Mouse (Mus musculus) CD4-positive helper T cell, adult 2 months (primary cell): ENCODE measurements at regions not wholly inside any gene's neighbourhood (a gene's known extent, or its start where the extent isn't known, plus 50 kb on each side); places are given as distances from the start of the nearest gene placed in this dataset.

Source experiments
- DNase-seq: peaks from one replicate; pipeline ENCODE4 v3.0.0-alpha.2; 2012; ENCODE audit warnings: low read depth, missing footprints, low spot score

DNA sequence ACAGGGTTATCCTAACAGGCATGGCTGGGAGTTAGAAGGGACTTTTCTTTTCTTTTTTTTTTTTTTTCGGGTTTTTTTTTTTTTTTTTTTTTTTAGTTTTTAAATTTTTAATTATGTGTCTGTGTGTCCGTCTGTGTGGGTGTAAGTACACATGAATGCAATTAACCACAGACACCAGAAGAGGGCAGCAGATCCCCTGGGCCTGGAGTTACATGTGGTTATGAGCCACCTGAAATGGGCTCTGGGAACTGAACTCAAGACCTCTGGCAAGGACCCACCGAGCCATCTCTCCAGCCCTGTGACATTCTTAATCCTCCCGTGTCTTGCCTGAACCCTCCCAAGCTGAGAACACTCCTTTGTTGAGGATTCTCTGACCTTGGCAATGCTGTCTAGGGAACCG, 157.0 kb downstream of the Zfp36l2 start:
- no peak for DNase-seq

DNA sequence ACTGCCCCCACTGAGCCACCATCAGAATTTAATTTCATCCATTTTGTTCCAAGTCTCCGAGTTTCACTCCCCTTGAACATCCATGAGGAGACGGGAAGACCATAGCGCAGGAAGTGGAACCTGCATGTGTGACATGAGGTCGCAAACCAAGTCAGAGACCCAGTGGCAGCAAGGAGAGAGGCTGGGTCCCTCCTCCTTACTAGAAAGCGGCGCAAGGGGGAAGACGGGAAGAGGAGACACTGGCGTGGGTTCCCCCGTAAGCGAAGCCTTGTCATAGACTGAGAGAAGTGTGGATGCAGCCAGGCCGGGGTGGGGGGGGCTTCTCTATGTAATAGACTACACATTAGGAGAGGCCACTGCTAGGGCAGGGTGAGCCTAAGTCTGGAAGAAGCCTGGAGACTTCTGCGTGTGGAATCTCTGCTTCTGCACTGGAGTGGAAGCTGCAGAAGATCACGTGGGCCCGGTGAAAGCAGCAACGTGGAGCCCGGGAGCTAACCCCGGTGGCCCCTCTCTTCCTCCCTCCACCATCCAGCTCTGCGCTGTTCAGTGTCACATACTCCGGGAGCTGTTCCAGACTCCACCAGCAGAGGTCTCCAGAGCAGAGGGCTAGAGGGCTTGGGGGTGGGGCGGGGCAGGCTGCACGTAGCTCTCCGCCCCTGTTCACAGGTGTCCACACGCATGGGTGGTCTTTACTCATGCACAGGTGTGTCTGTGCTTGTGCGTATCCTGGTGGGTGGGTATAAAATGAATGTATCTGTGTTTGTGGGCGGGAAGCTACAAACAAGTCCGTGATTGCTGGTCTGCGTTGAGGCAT, 159.4 kb downstream of the Zfp36l2 start:
- DNase-seq: peak; percentile 86

DNA sequence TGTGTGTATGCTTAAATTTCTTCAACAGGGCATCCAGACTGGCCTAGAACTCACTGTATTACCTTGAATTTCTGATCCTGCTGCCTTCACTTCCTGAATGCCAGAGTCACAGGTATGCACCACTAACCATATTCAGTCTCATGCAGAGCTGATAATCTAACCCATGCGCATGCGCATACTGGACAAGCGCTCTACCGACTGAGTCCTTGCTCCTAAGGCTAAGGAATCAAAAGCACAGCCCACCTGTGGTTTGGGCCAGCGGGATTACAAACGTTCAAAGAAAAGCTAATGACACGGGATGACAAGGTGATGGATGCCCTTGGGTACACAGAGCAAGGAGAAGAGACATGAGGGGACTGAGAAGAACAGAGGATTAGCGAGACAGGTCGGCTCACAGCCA, 160.5 kb downstream of the Zfp36l2 start:
- DNase-seq: no peak

DNA sequence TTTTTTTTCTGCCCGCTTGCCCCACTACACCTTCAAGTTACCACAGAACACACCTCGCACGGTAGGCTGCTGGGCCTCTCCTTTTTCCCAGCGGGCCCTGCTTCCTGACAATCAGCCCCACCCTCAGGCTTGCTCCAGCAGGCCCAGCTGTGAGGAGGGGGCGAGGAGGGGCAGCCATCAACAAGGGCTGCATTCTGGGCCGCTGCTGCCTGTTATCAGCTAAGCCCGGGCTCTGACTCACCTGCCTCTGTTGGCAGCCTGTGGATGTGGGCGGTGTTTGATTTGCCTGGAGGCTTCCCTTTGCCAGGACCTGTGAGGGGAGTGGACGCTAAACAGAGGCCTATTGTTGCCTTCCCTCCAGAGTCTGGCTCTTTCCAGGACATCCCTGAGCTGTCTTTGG, 161.6 kb downstream of the Zfp36l2 start:
- peak; percentile 62 for DNase-seq

DNA sequence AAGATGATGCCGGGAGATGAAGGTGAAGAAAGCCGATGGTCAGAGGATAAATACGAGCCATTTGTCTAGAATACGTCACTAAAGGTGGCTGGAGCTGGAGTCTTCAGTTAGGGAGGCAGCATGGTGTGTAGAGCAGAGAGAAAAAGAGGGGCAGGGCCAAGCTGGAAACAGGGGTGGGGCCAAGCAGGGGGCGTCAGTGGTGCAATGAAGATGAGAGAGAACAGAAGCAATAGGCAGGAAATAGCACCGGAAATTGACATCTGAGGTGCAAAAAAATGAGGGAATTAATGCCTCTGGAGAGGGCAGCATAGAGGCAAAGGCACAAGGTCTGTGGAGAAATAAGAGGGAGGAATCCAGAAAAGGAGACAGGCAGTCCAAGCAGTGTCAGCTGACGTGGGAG, 165.4 kb downstream of the Zfp36l2 start:
- peak; percentile 64 for DNase-seq

DNA sequence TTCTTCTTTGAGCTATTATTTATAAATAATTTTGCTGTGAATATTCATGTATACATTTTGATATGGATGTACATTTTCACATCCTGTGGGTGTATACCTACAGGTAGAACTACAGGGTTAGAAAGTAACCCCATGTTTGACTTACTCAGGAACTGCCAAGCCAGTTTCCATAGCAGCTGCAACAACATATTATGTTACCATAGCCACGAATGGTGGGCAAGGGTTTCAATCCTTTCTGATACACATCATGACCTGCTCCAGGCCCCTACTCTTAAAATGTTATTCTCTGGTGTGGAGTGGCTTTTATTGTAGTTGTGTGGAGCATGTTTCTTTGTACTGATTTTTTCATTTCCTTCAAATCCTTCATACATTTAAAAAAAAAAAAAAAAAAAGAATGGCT, 168.9 kb downstream of the Zfp36l2 start:
- peak; percentile 45 for DNase-seq

DNA sequence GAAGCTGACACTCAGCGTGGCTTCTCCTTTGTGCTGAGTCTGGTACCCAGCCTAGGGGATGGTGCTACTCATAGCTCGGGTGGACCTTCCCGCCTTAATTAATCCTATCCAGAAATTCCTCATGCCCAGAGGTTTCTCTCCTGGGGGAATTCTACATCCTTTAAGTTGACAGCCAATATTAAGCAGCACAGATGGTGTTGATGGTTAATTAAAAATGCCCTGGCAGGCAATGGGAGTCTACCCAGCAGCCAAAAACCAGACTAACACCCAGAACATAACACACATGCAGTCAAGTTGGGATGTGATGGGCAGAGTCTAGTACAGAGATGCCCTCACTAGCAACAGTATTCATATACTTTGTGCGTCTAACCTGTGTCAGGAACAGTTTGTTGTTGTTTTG, 169.9 kb downstream of the Zfp36l2 start:
- no peak for DNase-seq

DNA sequence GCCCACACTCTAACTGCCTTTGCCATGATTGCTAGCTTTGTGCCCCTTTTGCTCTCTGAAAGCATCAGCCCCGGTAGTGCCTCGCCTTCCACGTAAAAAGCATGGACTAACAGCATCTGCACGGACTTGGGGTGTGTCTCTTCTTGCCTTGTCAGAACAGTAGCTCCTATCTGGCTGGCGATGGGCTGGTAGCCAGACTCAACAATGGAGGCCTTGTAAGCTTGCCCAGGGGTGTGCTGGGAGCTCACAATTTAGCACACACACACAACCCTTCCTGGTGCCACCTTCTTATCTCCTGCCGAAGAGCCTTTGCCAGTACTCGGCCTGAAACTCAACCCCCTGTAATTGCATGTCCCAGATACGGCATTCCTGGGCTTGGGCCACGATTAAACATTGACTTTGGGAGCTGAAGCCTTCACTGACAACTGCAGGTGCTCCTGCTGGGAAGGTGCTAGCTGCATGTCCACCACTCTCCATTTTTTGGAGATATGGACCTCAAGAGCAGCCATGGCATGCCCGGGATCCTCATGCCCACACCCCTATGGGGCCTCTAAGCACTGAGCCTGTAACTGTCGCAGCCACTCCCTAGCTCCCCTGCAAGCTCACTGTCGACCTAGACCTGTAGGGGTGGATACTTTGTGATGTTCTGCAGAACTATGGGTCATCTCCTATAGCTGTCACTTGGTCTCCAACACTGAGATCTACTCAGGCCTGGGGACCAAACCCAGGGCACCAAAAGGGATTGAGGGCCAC, 166.7 kb upstream of the Haao start:
- DNase-seq: no peak

DNA sequence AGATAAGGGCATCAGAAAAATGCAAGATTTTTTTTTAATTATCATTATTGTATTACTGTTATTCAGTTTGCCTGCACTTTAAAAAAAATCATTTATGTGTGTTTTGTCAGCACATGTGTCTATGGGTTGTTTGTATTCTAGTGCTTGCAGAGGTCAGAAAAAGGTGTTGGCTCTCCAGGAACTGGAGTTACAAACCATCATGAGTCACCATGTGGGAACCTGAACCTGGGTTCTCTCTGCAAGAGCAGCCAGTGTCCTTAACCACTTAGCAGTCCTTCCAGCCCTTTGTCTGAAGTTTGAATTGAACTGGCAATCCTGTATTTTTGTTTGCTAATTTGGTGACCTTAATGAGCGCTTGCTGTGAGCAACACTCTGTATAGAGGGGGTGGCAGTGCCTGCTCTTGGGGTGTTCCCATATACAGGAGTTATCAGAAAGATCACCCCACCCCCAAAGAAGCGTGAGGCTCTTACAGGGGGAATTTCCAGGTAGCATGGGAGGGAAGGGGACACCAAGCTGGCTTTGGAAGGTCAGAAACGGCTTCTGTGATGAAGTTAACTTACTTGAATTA, 162.8 kb upstream of the Haao start:
- peak; percentile 17 for DNase-seq

DNA sequence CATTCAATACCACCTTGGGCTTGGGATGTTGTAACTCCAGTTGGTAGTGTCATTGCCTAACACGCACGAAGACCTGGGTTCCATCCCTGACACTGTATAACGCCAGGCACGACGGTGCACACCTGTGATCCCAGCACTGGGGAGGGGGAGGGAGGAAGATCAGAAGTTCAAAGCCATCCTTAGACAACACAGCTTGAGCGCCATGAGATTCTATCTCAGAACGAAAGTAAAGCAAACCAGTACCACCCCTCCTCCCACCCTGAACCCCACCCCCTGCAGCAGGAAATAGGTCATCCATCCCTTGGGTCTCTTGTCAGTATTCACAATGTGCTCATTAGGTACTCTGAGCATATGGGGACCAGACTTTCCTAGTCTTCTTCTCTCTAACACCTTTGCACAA, 162.2 kb upstream of the Haao start:
- DNase-seq: peak; percentile 68

DNA sequence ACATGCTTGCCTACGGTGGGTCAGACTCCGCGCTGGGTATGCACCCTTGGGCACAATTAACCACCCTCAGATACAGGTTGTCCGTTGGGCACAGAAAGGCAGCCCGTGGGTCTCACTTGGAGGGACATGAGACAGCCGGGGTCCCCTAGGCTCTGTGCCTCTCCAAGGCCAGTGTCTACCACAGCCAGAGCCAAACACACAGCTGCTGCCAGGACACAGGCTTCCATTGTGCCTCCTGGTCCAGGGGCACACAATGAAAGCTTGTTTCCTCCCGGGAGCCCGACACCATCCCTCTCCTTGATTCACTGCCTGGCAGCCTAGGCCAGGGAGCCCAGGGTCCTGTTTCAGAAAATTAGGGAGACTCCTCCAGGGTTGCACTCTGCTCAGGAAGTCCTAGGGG, 161.4 kb upstream of the Haao start:
- peak; percentile 1 for DNase-seq

DNA sequence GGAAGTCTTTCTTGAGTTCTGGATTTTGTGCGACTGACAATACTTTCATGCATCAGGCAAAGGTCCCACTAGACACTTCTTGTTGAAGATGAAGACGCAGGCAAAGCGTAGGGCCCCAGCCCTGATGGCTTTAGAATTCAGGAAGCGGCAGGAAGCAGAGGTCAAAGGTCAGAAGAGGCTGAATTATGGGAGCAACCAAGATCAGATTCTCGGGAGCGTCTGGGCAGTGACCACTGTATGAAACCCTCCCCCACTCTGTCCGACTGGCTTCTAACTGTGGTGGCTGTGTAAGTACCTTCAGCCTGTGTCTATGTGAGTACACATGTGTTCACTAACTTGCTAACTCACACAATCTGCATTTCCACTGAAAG, 160.9 kb upstream of the Haao start:
- no peak for DNase-seq

DNA sequence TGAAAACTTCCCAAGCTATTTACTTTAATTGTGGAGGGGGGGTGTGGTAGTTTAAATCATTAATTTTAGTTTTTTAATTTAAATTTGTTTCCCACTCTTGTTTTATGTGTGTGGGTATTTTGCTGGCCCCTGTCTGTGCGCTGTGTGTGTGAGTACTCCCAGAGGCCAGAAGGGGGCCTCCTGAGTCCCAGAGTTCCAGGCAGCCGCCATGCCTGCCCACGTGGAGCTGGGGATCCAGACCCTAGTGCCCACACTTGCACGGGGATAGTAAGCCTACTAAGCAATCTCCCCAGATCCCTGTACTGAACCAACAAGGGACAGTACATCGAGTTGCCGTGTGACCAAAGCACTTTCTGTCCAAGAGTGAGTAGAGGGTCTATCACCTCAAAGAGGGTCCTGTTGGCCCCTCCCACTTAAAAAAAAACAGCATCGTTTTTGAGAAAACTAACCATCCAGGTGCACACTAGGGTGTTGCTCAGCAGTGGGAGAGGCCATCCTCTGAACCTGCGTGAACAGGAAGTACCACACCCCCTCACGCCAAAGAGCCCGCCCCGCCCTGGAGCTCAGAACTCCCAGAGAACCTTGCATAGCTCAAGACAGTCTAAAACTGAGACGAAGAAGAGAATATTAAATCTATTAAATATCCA, 160.4 kb upstream of the Haao start:
- DNase-seq: peak; percentile 75

DNA sequence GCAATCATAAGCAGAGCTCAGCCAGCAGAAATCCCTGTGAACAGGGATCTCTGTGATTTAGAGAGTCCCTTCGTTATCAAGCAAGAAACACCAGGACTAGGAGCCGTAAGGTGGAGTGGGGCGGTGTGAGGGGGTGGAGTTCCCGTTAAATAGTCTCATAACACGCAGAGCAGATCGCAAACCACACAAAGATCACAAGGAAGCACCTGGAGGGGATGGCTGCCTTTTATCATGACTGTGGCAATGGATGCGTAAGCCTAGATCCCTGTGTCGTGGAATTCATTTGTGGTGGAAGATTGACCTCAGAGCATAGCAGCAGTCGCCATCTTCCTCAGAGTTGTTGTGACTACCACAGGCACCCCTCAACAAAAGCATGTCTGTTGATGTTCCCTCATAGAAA, 159.0 kb upstream of the Haao start:
- peak; percentile 71 for DNase-seq

DNA sequence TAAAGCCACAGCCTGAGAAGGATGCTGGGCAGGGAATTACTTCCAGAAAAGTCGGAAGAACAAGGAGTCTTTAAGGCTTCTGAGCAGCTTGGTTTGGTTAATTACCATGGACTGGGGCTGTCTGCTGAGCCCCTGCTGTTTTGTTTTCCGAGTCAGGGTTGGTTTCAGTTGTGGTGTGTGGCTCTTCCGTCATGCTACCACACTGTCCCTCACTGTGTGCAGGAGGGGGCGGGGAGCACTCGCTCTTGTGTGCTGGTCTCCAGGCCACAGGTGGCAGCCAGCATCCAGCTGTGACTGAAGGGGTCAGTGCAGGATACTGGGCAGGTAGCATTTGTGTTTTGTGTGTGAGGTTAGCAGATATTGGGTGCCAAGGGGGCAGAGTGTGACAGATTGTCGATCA, 156.5 kb upstream of the Haao start:
- peak; percentile 82 for DNase-seq

DNA sequence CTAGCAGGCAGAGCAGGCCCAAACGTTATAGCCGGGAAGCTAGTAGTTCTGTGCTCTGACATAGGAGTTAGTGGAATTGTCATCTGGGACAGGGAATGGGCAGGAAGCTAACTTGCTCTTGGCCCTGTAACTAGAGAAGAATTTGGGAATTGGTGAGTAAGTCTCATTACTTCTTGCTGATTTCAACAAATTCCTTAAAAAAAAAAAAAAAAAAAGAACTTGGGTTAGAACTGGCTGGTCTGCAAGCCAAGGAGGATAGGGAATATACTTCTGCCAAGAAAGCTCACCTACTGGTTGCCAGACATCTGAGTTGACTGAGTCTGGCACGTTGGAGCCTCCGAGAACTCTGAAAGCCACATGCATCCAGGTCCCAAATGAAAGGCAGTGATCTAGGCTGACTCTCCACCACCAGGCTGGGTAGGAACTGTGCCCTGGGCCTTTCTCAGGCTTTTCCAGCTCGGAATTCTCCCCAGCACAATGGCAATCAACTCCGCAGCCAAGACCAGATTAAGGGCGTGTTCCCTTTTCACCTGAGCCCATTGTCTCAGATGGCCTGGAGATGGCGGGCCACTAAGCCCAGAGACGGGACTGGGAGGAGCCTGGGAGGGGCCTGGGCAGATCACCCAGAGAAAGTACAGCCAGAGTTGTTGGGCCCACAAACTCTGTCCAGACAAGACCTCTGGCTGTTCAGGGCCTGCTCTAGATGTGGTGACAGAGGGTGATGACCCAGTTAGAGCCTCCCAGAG, 155.9 kb upstream of the Haao start:
- DNase-seq: no peak

DNA sequence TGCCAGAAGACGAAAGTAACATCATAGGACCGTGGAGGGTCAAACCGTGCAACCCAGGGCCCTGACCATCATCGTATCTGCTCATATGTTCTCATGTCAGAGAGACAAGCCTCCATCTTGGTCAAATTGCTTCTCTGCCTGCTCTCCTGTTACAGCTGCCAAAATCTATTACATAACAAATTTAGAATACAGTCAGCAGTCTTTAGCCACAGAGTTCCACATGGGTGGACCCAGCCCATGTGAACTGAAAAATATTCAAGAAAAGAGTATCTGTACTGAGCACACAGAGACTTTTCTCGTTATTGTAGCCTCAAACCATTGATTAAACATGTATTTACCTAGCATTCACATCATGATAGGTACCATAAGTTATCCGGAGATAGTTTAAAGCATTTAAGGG, 155.2 kb upstream of the Haao start:
- DNase-seq: no peak

DNA sequence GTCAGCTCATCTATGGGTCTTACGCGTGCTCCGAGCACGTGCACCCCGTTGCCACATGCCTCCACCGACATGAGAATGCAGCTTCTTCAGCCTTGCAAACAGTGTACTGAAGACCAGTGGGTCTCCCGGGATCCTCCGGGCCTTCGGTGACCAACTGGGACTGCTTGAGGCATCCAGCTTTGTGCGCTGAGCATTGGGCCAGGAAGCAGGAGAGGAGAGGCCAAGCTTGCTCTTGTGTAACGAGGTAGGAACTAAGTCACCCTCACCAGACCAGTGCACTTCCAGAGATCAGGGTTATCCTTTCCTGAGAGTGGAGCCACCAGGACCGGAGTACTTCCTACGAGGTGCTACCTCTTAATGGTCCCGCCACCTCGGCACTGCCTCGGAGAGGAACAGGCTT, 154.6 kb upstream of the Haao start:
- DNase-seq: no peak

DNA sequence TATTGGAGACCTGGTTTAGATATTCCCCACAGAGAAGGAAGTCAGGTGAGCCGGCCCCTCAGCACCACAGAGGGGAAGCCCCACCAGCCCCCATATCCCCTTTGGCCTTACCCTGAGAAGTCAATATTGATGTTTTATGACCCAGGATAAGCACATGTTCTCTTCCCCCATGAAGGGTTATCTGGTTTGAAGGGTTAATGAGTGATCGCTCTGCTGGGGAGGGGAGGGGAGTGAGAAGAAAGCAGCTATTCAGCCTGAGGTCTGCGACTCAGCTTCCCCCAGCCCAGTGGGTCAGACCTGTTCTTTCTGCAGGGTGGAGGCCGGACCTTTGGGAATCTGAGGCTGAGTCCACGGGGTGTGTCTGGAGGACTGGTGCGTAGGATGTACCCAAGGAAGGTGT, 152.4 kb upstream of the Haao start:
- DNase-seq: no peak

DNA sequence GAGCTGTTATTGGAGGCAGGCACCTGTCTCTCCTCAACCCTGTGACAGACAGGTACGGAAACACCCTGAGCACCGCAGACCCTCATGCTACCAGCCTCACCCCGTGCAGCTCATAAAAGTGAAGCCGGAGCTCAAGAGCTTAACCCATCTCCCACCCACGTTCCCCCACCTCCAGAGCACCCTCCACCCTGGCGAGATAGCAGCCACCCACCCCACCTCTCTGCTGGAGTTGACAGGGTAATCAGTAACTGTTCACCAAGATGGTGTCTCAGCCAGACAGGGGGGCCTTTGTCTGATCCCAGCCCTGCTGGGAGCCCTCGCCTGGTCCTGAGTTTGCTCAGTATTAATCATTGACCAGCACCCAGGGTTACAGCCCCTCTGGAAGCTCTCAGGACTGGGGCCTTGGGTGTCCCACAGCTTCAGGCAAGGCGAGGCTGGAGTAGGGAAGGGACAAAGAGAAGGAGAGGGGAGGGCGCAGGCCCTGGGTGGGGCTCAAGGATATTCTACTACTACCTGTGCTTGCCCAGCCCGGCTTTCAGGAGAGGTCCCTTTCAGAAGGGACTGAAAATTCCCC, 151.3 kb upstream of the Haao start:
- no peak for DNase-seq

DNA sequence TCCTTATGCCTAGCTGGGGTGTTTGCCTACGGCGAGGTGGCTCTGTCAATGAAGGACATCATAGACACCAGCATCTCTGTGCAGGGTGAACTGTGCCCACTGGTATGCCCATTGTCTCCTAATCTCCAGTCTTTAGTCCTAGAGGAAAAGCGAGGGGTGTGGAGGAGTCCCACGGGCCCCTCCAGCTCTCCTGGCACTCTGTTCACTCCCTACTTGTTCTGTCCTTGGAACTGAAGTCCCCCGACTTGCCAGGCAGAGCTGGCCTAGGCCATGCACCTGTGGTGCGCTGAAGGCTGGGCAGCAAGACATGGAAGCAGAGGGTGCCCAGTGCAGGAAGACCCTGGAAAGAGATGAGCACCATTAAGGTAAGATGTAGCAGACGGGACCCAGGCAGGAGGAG, 150.6 kb upstream of the Haao start:
- DNase-seq: no peak
